Mouse (Mus musculus) cerebellum, adult 9-10 months (tissue): ENCODE data around the gene Prelid3b.

Experiments used
- DNase-seq: peaks from one replicate; pipeline ENCODE4 v3.0.0; 2022

Prelid3b gene

GRCm38 (mm10) chr2:174459365-174459764, 13.5 kb downstream of the Prelid3b start:
- no peak for DNase-seq

- DNase-seq = no peak
These were observed 19.2 kb downstream of the Prelid3b start for GRCm38 (mm10) chr2:174453681-174454080.

- no peak for DNase-seq
These were observed 22.5 kb downstream of the Prelid3b start, which contains the start of gene Tubb1 for GRCm38 (mm10) chr2:174450353-174450752. Gene Tubb1, plus strand, starts transcription at chr2:174450695.

GRCm38 (mm10) chr2:174448405-174448804, 24.5 kb downstream of the Prelid3b start:
- no peak for DNase-seq

- no peak for DNase-seq
These were observed 26.0 kb downstream of the Prelid3b start for GRCm38 (mm10) chr2:174446905-174447304.

GRCm38 (mm10) chr2:174446492-174446891, 26.4 kb downstream of the Prelid3b start:
- DNase-seq = no peak

GRCm38 (mm10) chr2:174445018-174445417, 27.9 kb downstream of the Prelid3b start:
- DNase-seq = no peak

- no peak for DNase-seq
These were observed 28.5 kb downstream of the Prelid3b start for GRCm38 (mm10) chr2:174444359-174444758.

GRCm38 (mm10) chr2:174443046-174443445, 29.8 kb downstream of the Prelid3b start:
- no peak for DNase-seq

GRCm38 (mm10) chr2:174442460-174442859, 30.4 kb downstream of the Prelid3b start:
- DNase-seq = no peak

- no peak for DNase-seq
These were observed 31.0 kb downstream of the Prelid3b start for GRCm38 (mm10) chr2:174441898-174442297.

GRCm38 (mm10) chr2:174439961-174440360, 32.9 kb downstream of the Prelid3b start:
- DNase-seq = no peak

- DNase-seq = no peak
These were observed 33.4 kb downstream of the Prelid3b start for GRCm38 (mm10) chr2:174439450-174439838.

- DNase-seq = peak; percentile 58
These were observed 34.0 kb downstream of the Prelid3b start, which contains the start of gene Ctsz for GRCm38 (mm10) chr2:174438737-174439449. Gene Ctsz, minus strand, starts transcription at chr2:174439039.

GRCm38 (mm10) chr2:174438181-174438580, 34.7 kb downstream of the Prelid3b start:
- DNase-seq = peak; percentile 21

GRCm38 (mm10) chr2:174437697-174437982, 35.2 kb downstream of the Prelid3b start:
- no peak for DNase-seq

GRCm38 (mm10) chr2:174436916-174437696, 35.8 kb downstream of the Prelid3b start:
- DNase-seq = no peak

- DNase-seq = no peak
These were observed 36.7 kb downstream of the Prelid3b start for GRCm38 (mm10) chr2:174436076-174436701.

GRCm38 (mm10) chr2:174434943-174435342, 37.9 kb downstream of the Prelid3b start:
- no peak for DNase-seq

- no peak for DNase-seq
These were observed 43.8 kb downstream of the Prelid3b start for GRCm38 (mm10) chr2:174428996-174429591.

- no peak for DNase-seq
These were observed 44.6 kb downstream of the Prelid3b start for GRCm38 (mm10) chr2:174428076-174428835.

- no peak for DNase-seq
These were observed 46.0 kb downstream of the Prelid3b start for GRCm38 (mm10) chr2:174426856-174427255.
